Mouse (Mus musculus) heart, embryonic 14.5 days (tissue): ENCODE results near the gene Cdkn2d. TPM values are rescaled to one million over a fixed set of nuclear protein-coding genes. Genes with fewer than 3 reads are reported as not detected.
"Not testable (repeated sequence)": the region's sequence is repeated elsewhere in the genome, so short reads cannot be mapped to it uniquely, and the experiment has no call there.

ENCODE experiments used
- ATAC-seq: fragments of 200-750 bp; cut with Nextera tagmentation; 2 replicates; pipeline ENCODE4 v1.8.0; 2017; ENCODE audit warnings: low read depth, moderate TSS enrichment; ENCODE audit not compliant: insufficient number of reproducible peaks, insufficient read depth, low FRiP score
- H3K27ac ChIP-seq, 2 experiments: fragments of 200-500 bp in 1 of 2; fragments of 300-500 bp in 1 of 2; sonication (generic) in 1 of 2; replicated peaks in 1 of 2; 2 replicates each; pipeline ENCODE4 v1.5.1; 2012 to 2014; ENCODE audit warnings: low read depth in 2 of 2, low read length in 2 of 2, control low read depth in 1 of 2, mild to moderate bottlenecking in 1 of 2, mixed read lengths in 1 of 2; ENCODE audit not compliant: control insufficient read depth in 1 of 2, insufficient read depth in 1 of 2
- H3K27me3 ChIP-seq: fragments of 300-500 bp; sonication (generic); 2 replicates; pipeline ENCODE4 v1.6.1; 2014; ENCODE audit warnings: mild to moderate bottlenecking, low read length, control low read depth; ENCODE audit not compliant: control insufficient read depth, insufficient read depth
- H3K36me3 ChIP-seq: fragments of 300-500 bp; sonication (generic); 2 replicates; pipeline ENCODE4 v1.6.1; 2014; ENCODE audit warnings: mild to moderate bottlenecking, control low read depth, low read length, mixed read lengths; ENCODE audit not compliant: control insufficient read depth, insufficient read depth
- H3K4me1 ChIP-seq, 2 experiments: fragments of 200-500 bp in 1 of 2; fragments of 300-500 bp in 1 of 2; sonication (generic) in 1 of 2; 2 replicates each; pipeline ENCODE4 v1.6.1; 2012 to 2014; ENCODE audit warnings: low read length in 2 of 2, control low read depth in 1 of 2, mixed read lengths in 1 of 2; ENCODE audit not compliant: control insufficient read depth in 2 of 2, insufficient read depth in 2 of 2
- H3K4me2 ChIP-seq: fragments of 300-500 bp; sonication (generic); 2 replicates; pipeline ENCODE4 v1.6.1; 2014; ENCODE audit warnings: mild to moderate bottlenecking, low read length
- H3K4me3 ChIP-seq, 2 experiments: fragments of 200-500 bp in 1 of 2; fragments of 300-500 bp in 1 of 2; sonication (generic) in 1 of 2; 2 replicates each; pipeline ENCODE4 v1.5.1; 2012 to 2014; ENCODE audit warnings: low read length in 2 of 2, mild to moderate bottlenecking in 2 of 2, control low read depth in 1 of 2, low read depth in 1 of 2, moderate library complexity in 1 of 2; ENCODE audit not compliant: control insufficient read depth in 1 of 2, insufficient read depth in 1 of 2
- H3K9ac ChIP-seq: fragments of 300-500 bp; sonication (generic); 2 replicates; pipeline ENCODE4 v1.6.1; 2014; ENCODE audit warnings: mild to moderate bottlenecking, low read length
- H3K9me3 ChIP-seq: fragments of 300-500 bp; sonication (generic); 2 replicates; pipeline ENCODE4 v1.6.1; 2016; ENCODE audit warnings: low read length, control low read depth; ENCODE audit not compliant: control insufficient read depth
- WGBS: fragments of 180-500 bp; shearing (Covaris S2); extraction: QIAGEN DNeasy Blood & Tissue Kit; methylation state at CpG from one replicate; pipeline ENCODE4 v1.1.7; 2014; 5-methylcytosine and 5-hydroxymethylcytosine counted together
- polyA plus RNA-seq: library from polyadenylated mRNA; unstranded; fragments of >200 nt; fragmentation: Nextera tagmentation; extraction: Ambion mirVana; gene quantifications from 2 replicates; pipeline ENCODE4 v1.2.1, GENCODE M21; 2014

Gene Cdkn2d
- polyA plus RNA-seq, 1 experiment from 2014 or later = 96.9 TPM

- Histone ChIP-seq H3K27ac (no peak overlapping the region), H3K4me2 (no peak overlapping the region), H3K9me3 (no peaks in the 10 kb centered on the region), H3K27me3 (no peaks in the 10 kb centered on the region), H3K36me3 (no peaks in the 10 kb centered on the region), H3K9ac (no peak overlapping the region; the same call in 1 of the 2 replicates), H3K4me1 (peaks cover 0 to 2% of the 10 kb centered on the region in 2 experiments; a peak in 1 of 4 replicates), H3K4me3 (no peak overlapping the region)
- ATAC-seq = no peak
- 63% methylated on average over 7 of the region's 7 CpGs for WGBS
These were observed 13.9 kb upstream of the Cdkn2d start for GRCm38 (mm10) chr9:21305065-21305464.

DNA sequence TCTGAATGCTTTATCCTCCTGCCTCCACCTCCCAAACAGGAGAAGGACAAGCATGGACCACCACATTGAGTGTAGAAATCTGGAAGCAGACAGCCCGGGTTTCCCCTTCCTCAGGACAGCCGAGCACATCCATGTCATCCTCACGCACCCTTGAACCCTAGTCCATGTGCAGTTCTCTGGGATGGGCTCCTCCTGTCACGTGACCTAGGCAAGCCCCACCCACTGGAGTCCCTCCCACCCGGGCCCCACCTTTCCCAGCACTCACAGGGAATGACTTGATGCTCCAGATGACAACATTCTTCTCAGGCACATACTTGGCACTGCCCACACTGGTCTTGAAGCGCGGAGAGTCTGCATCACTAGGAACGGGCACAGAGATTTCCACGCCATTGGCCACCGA lies 7.8 kb upstream of the Cdkn2d start:
- H3K4me2 ChIP-seq = no peak overlapping the region
- no peak for ATAC-seq
- 78% methylated on average over 10 of the region's 10 CpGs for WGBS
- H3K36me3 ChIP-seq = no peaks in the 10 kb centered on the region
- no peaks in the 10 kb centered on the region for H3K27me3 ChIP-seq
- no peak overlapping the region for H3K4me3 ChIP-seq
- H3K9me3 ChIP-seq = no peaks in the 10 kb centered on the region
- no peak overlapping the region for H3K9ac ChIP-seq
- no peaks in the 10 kb centered on the region for H3K4me1 ChIP-seq
- H3K27ac ChIP-seq = no peak overlapping the region

DNA sequence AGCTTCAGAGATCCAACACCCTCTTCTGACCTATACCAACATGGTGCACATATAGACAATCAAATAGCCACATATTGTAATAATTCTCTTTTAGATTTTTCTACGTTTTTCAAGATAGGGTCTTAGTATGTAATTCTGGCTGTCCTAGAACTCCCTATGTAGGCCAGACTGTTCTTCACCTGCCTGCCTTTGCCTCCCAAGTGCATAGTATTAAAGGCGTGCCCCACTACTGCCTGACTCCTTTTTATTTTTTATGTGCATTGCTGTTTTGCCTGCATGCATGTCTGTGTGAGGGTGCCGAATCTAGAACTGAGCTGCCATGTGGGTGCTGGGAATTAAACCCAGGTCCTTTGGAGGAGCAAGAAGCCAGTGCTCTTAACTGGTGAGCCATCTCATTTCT lies 1.1 kb upstream of the Cdkn2d start:
- H3K27ac ChIP-seq = no peak overlapping the region
- WGBS = 95% methylated on average over 3 of the region's 3 CpGs

GRCm38 (mm10) chr9:21291868-21292267 lies 661 bp upstream of the Cdkn2d start:
- Histone ChIP-seq H3K9ac (peak overlapping the region; percentile 47; the same call in 1 of the 2 replicates), H3K27ac (peak overlapping the region; percentile 75 to 92), H3K4me1 (peaks cover 7 to 25% of the 10 kb centered on the region in 2 experiments), H3K4me2 (peak overlapping the region; percentile 57), H3K4me3 (peak overlapping the region; percentile 31 to 48)
- H3K36me3 ChIP-seq, H3K9me3 ChIP-seq, H3K27me3 ChIP-seq, ATAC-seq: not testable (repeated sequence)
- 22% methylated on average over 7 of the region's 7 CpGs for WGBS

More for the DNA sequence above, 1.1 kb upstream of the Cdkn2d start:
- H3K36me3 ChIP-seq = peaks cover 7% of the 10 kb centered on the region; the same call in 1 of the 2 replicates
- no peak overlapping the region for H3K9ac ChIP-seq
- no peak overlapping the region for H3K4me2 ChIP-seq
- H3K4me3 ChIP-seq = no peak overlapping the region
- no peaks in the 10 kb centered on the region for H3K27me3 ChIP-seq
- H3K4me1 ChIP-seq = peaks cover 7 to 21% of the 10 kb centered on the region in 2 experiments
- ATAC-seq = no peak
- H3K9me3 ChIP-seq = no peaks in the 10 kb centered on the region

- peak overlapping the region; percentile 84 for H3K9ac ChIP-seq
- H3K4me2 ChIP-seq = peak overlapping the region; percentile 78
- under 1% methylated on average over 20 of the region's 20 CpGs for WGBS
- peak overlapping the region; percentile 82 to 85 for H3K4me3 ChIP-seq
- H3K27me3 ChIP-seq = no peaks in the 10 kb centered on the region
- no peak for ATAC-seq
- H3K27ac ChIP-seq = peak overlapping the region; percentile 73 to 80
- no peaks in the 10 kb centered on the region for H3K9me3 ChIP-seq
- peaks cover 10% of the 10 kb centered on the region for H3K36me3 ChIP-seq
- H3K4me1 ChIP-seq = peaks cover 10 to 33% of the 10 kb centered on the region in 2 experiments
These were observed 618 bp downstream of the Cdkn2d start for GRCm38 (mm10) chr9:21290589-21290988.

DNA sequence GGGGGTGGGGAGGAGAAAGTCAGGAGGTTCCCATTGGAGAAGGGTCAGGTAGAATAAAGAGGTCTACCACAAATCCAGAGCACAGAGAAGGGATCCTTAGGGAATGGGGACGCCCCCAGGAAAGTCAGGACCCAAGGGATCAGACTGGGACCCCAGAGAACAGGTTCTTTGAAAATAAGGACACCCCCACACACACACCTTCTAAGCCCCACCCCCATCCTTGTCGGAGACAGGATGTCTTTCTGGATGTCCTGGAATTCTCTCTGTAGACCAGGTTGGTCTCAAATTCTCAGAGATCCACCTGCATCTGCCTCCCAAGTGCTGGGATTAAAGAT lies 1.9 kb downstream of the Cdkn2d start:
- Histone ChIP-seq H3K27me3 (no peaks in the 10 kb centered on the region), H3K4me3 (peak overlapping the region in 1 of 2 experiments; percentile 82; a peak in 2 of 4 replicates), H3K9ac (no peak overlapping the region), H3K4me2 (peak overlapping the region; percentile 78), H3K36me3 (peaks cover 23% of the 10 kb centered on the region), H3K9me3 (no peaks in the 10 kb centered on the region), H3K27ac (peak overlapping the region in 1 of 2 experiments; percentile 90; a peak in 1 of 4 replicates), H3K4me1 (peaks cover 10 to 33% of the 10 kb centered on the region in 2 experiments)
- 80% methylated on average over 2 of the region's 2 CpGs for WGBS
- ATAC-seq = no peak

- WGBS = 67% methylated on average over 13 of the region's 13 CpGs
- peak overlapping the region; percentile 78 for H3K4me2 ChIP-seq
- peaks cover 29% of the 10 kb centered on the region for H3K36me3 ChIP-seq
- peaks cover 10 to 33% of the 10 kb centered on the region in 2 experiments for H3K4me1 ChIP-seq
- H3K27me3 ChIP-seq = no peaks in the 10 kb centered on the region
- peak overlapping the region; percentile 82 to 97 for H3K4me3 ChIP-seq
- no peak for ATAC-seq
- no peaks in the 10 kb centered on the region for H3K9me3 ChIP-seq
- H3K9ac ChIP-seq = peak overlapping the region; percentile 85
- peak overlapping the region; percentile 83 to 90 for H3K27ac ChIP-seq
These were observed 2.5 kb downstream of the Cdkn2d start for GRCm38 (mm10) chr9:21288404-21289336.
